Mouse (Mus musculus) lung, postnatal 0 days (tissue): ENCODE measurements around the gene Arrdc4. TPM values are rescaled to one million over a fixed set of nuclear protein-coding genes. Genes with fewer than 3 reads are reported as not detected.

Experiments used
- ATAC-seq: fragments of 200-750 bp; cut with Nextera tagmentation; 2 replicates; pipeline ENCODE4 v1.8.0; 2017; ENCODE audit warnings: moderate library complexity
- DNase-seq: peaks from one replicate; pipeline ENCODE4 v3.0.0-alpha.2; 2016; ENCODE audit warnings: low spot score
- H3K27ac ChIP-seq: fragments of 300-500 bp; sonication (generic); 2 replicates; pipeline ENCODE4 v1.5.1; 2014; ENCODE audit warnings: antibody characterized with exemption, mild to moderate bottlenecking, low read length, mixed read lengths
- H3K27me3 ChIP-seq: fragments of 300-500 bp; sonication (generic); replicated peaks from 2 replicates; pipeline ENCODE4 v1.6.1; 2014; ENCODE audit warnings: low read length, mixed read lengths; ENCODE audit not compliant: insufficient read depth
- H3K36me3 ChIP-seq: fragments of 300-500 bp; sonication (generic); 2 replicates; pipeline ENCODE4 v1.6.1; 2014; ENCODE audit warnings: low read length, mixed read lengths; ENCODE audit not compliant: insufficient read depth
- H3K4me1 ChIP-seq: fragments of 300-500 bp; sonication (generic); 2 replicates; pipeline ENCODE4 v1.6.1; 2014; ENCODE audit warnings: antibody characterized with exemption, low read depth, low read length, mixed read lengths; ENCODE audit not compliant: insufficient read depth
- H3K4me2 ChIP-seq: fragments of 300-500 bp; sonication (generic); replicated peaks from 2 replicates; pipeline ENCODE4 v1.6.1; 2014; ENCODE audit warnings: low read depth, mild to moderate bottlenecking, low read length, moderate library complexity, mixed read lengths
- H3K4me3 ChIP-seq: fragments of 300-500 bp; sonication (generic); 2 replicates; pipeline ENCODE4 v1.5.1; 2014; ENCODE audit warnings: low read depth, low read length
- H3K9ac ChIP-seq: fragments of 300-500 bp; sonication (generic); replicated peaks from 2 replicates; pipeline ENCODE4 v1.6.1; 2014; ENCODE audit warnings: low read depth, mild to moderate bottlenecking
- H3K9me3 ChIP-seq: fragments of 300-500 bp; sonication (generic); 2 replicates; pipeline ENCODE4 v1.6.1; 2016; ENCODE audit warnings: low read length, mixed read lengths
- CTCF ChIP-seq: IDR thresholded peaks from 2 replicates; pipeline ENCODE4 v1.5.1; 2016; ENCODE audit warnings: antibody characterized with exemption, mild to moderate bottlenecking
- EP300 ChIP-seq: IDR thresholded peaks from 2 replicates; pipeline ENCODE4 v1.6.1; 2016; ENCODE audit warnings: antibody characterized with exemption, mild to moderate bottlenecking, control low read depth
- WGBS: fragments of 180-500 bp; shearing (Covaris S2); extraction: QIAGEN DNeasy Blood & Tissue Kit; methylation state at CpG from one replicate; pipeline ENCODE4 v1.1.7; 2014; 5-methylcytosine and 5-hydroxymethylcytosine counted together
- polyA plus RNA-seq: library from polyadenylated mRNA; unstranded; fragments of >200 nt; fragmentation: Nextera tagmentation; extraction: Ambion mirVana; gene quantifications from 2 replicates; pipeline ENCODE4 v1.2.1, GENCODE M21; 2015

Gene Arrdc4
- polyA plus RNA-seq, 1 experiment from 2014 or later: 34.6 TPM

GRCm38 (mm10) chr7:68705162-68705561 lies 43.9 kb downstream of the Arrdc4 start:
- WGBS: 92% methylated on average over 7 of the region's 7 CpGs
- no peak overlapping the region for H3K27ac ChIP-seq
- no peak for ATAC-seq

GRCm38 (mm10) chr7:68697313-68697712 lies 51.7 kb downstream of the Arrdc4 start:
- no peak overlapping the region for H3K9ac ChIP-seq
- no peak overlapping the region for H3K4me2 ChIP-seq
- ATAC-seq (peak; percentile 47; the same call in 1 of the 2 replicates), DNase-seq (no peak)
- H3K27ac ChIP-seq: no peak overlapping the region
- H3K27me3 ChIP-seq: no peaks in the 10 kb centered on the region
- no peak overlapping the region for H3K4me3 ChIP-seq
- H3K4me1 ChIP-seq: 0 out of 2 replicates have a peak, but pooled peaks cover 3% of the 10 kb centered on the region
- no peaks in the 10 kb centered on the region for H3K9me3 ChIP-seq
- no peaks in the 10 kb centered on the region for H3K36me3 ChIP-seq
- TF ChIP-seq EP300 (no peak), CTCF (no peak)
- 71% methylated on average over 3 of the region's 3 CpGs for WGBS

More at GRCm38 (mm10) chr7:68705162-68705561, 43.9 kb downstream of the Arrdc4 start:
- Histone ChIP-seq H3K9ac (no peak overlapping the region), H3K4me3 (no peak overlapping the region), H3K4me2 (no peak overlapping the region), H3K27me3 (no peaks in the 10 kb centered on the region), H3K4me1 (no peaks in the 10 kb centered on the region), H3K36me3 (no peaks in the 10 kb centered on the region), H3K9me3 (no peaks in the 10 kb centered on the region)
- TF ChIP-seq EP300 (no peak), CTCF (peak; percentile 50)
- no peak for DNase-seq

DNA sequence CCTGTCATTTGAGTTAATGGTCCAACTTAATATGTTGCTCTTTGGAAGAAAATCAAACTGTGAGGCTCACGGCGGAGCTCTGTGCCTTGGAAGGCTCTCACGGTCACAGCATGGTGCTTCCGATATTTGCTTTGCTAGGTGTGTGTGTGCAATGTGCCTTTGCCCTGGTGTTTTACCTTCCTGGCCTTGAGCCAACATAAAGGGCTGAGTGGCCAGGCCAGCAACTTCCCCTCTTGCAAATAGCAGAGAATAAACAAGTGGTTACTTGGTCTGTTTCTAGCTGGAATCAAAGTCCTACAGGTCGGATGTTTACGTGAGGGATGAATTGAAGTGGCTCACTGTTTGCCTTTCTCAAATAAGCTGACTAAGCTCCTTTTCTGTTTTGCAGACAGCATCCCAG lies 52.1 kb downstream of the Arrdc4 start:
- no peaks in the 10 kb centered on the region for H3K9me3 ChIP-seq
- H3K36me3 ChIP-seq: no peaks in the 10 kb centered on the region
- 0 out of 2 replicates have a peak, but pooled peaks cover 3% of the 10 kb centered on the region for H3K4me1 ChIP-seq
- 36% methylated on average over 6 of the region's 6 CpGs for WGBS
- peak; percentile 79 for DNase-seq
- no peak overlapping the region for H3K4me3 ChIP-seq
- H3K27me3 ChIP-seq: no peaks in the 10 kb centered on the region
- no peak overlapping the region for H3K27ac ChIP-seq
- H3K4me2 ChIP-seq: no peak overlapping the region
- peak; percentile 92 for ATAC-seq
- TF ChIP-seq EP300: peak; percentile 17; the same call in 1 of the 2 replicates
- TF ChIP-seq CTCF: no peak
- H3K9ac ChIP-seq: no peak overlapping the region

GRCm38 (mm10) chr7:68696446-68696845 lies 52.6 kb downstream of the Arrdc4 start:
- Histone ChIP-seq H3K9me3 (no peaks in the 10 kb centered on the region), H3K27ac (no peak overlapping the region), H3K4me3 (no peak overlapping the region), H3K4me1 (0 out of 2 replicates have a peak, but pooled peaks cover 3% of the 10 kb centered on the region), H3K9ac (no peak overlapping the region), H3K4me2 (no peak overlapping the region), H3K36me3 (no peaks in the 10 kb centered on the region), H3K27me3 (no peaks in the 10 kb centered on the region)
- no peak for ATAC-seq
- no peak for DNase-seq
- TF ChIP-seq EP300 (no peak), CTCF (no peak)
- WGBS: 58% methylated on average over 5 of the region's 5 CpGs

DNA sequence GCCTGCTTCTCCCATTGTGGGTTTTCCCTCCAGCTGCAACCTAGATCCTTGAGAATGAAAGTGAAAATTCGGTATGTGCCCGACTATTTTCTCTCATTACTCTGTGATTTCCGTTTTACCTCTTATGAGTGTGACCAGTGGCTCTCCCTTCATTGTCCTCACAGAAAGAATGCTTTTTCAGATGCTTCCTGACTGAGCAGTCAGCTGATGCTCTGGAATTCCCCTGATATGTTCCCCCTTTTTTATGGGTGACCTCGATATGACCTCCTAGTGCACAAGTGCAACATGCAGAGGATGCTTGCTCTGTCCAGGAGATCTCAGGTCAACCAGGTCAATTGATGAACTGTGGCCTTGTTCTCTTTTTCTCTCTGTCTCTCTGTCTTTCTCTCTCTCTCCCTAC lies 56.3 kb downstream of the Arrdc4 start:
- peak; percentile 33 for ATAC-seq
- H3K27me3 ChIP-seq: no peaks in the 10 kb centered on the region
- H3K27ac ChIP-seq: no peak overlapping the region
- no peak overlapping the region for H3K9ac ChIP-seq
- peak; percentile 32 for DNase-seq
- TF ChIP-seq EP300: peak; percentile 41
- no peak for TF ChIP-seq CTCF
- 0 out of 2 replicates have a peak, but pooled peaks cover 3% of the 10 kb centered on the region for H3K4me1 ChIP-seq
- H3K9me3 ChIP-seq: no peaks in the 10 kb centered on the region
- no peak overlapping the region for H3K4me2 ChIP-seq
- H3K4me3 ChIP-seq: no peak overlapping the region
- 45% methylated on average over 4 of the region's 4 CpGs for WGBS
- H3K36me3 ChIP-seq: no peaks in the 10 kb centered on the region

GRCm38 (mm10) chr7:68691454-68691853 lies 57.6 kb downstream of the Arrdc4 start:
- no peak for ATAC-seq
- WGBS: 80% methylated on average over 1 of the region's 1 CpGs

More at GRCm38 (mm10) chr7:68691454-68691853, 57.6 kb downstream of the Arrdc4 start:
- no peaks in the 10 kb centered on the region for H3K9me3 ChIP-seq
- DNase-seq: no peak
- no peak overlapping the region for H3K27ac ChIP-seq
- H3K4me2 ChIP-seq: no peak overlapping the region
- H3K27me3 ChIP-seq: no peaks in the 10 kb centered on the region
- no peak overlapping the region for H3K9ac ChIP-seq
- no peak overlapping the region for H3K4me3 ChIP-seq
- H3K36me3 ChIP-seq: no peaks in the 10 kb centered on the region
- H3K4me1 ChIP-seq: no peaks in the 10 kb centered on the region; the same call in 1 of the 2 replicates
- TF ChIP-seq CTCF (no peak), EP300 (no peak)
